Mouse (Mus musculus) cerebellum, adult 2 months (tissue): ENCODE data around the gene Sord. TPM values are rescaled to one million over a fixed set of nuclear protein-coding genes. Genes with fewer than 3 reads are reported as not detected.
A peak's percentile ranks its signal among the peaks of the same experiment; 100 is the strongest.

Source experiments
- DNase-seq, 2 experiments: peaks; one replicate each; pipeline ENCODE4 v3.0.0; 2021
- H3K27ac ChIP-seq: fragments of 200-500 bp; 2 replicates; pipeline ENCODE4 v1.5.1; 2012; ENCODE audit warnings: low read length, control low read depth, inconsistent platforms; ENCODE audit not compliant: insufficient read depth
- H3K27me3 ChIP-seq: fragments of 200-500 bp; 2 replicates; pipeline ENCODE4 v1.6.1; 2012; ENCODE audit warnings: inconsistent platforms, mild to moderate bottlenecking, low read length, moderate library complexity; ENCODE audit not compliant: control insufficient read depth, insufficient read depth
- H3K4me1 ChIP-seq: fragments of 200-500 bp; 2 replicates; pipeline ENCODE4 v1.6.1; 2011; ENCODE audit warnings: low read length; ENCODE audit not compliant: control insufficient read depth, insufficient read depth
- H3K4me3 ChIP-seq: fragments of 200-500 bp; replicated peaks from 2 replicates; pipeline ENCODE3; 2011; ENCODE audit warnings: mild to moderate bottlenecking, low read depth, low read length, control low read depth; ENCODE audit not compliant: insufficient read depth
- CTCF ChIP-seq: fragments of 200-500 bp; IDR thresholded peaks from 2 replicates; pipeline ENCODE4 v1.5.1; 2011; ENCODE audit warnings: low read depth, mild to moderate bottlenecking, control low read depth, low read length, moderate library complexity, borderline replicate concordance; ENCODE audit not compliant: insufficient read depth
- POLR2A ChIP-seq: fragments of 200-500 bp; IDR thresholded peaks from 2 replicates; pipeline ENCODE4 v1.6.1; 2011; ENCODE audit warnings: low read length, control low read depth, borderline replicate concordance; ENCODE audit not compliant: insufficient read depth
- WGBS: fragments of 180-500 bp; shearing (Covaris S2); methylation state at CpG from one replicate; pipeline ENCODE4 v1.1.7; 2018; 5-methylcytosine and 5-hydroxymethylcytosine counted together
- polyA plus RNA-seq: library from polyadenylated mRNA; depleted of rRNA; stranded (reverse); fragments of >200 nt; gene quantifications from 2 replicates; pipeline ENCODE4 v1.2.3, GENCODE M21; 2012; rRNA removed

Sord gene
- 20.3 and 22.9 TPM in 2 replicates for polyA plus RNA-seq

DNA sequence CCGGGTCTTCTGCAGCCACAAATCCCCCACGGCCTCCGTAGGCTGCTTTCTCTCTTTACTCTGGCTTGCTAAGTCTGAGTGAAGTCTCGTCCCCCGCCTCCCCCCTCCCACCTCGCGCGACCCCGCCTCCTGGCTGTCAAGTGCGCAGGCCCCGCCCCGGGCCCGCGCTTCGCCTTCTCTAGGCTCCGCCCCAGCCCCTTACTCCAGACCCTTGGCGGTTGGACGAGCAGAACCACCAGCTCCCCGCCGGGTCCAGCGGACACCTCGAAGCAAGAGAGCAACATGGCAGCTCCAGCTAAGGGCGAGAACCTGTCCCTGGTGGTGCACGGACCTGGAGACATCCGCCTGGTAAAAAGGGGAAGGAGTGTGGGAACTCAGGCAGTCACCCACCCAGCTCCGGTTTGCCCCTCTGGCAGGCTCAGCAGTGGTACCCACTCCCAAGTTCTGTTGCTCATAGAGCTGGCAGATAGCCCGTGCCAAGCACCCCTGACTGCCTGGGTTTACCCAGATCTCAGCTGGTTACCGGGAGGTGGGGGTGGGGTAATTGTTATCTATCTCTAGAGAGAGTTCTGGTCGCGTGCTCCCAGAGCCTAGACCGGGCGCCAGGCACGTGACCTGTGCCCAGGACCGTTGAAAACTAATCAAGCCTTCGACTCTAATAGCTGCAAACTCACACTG, at the start of gene Sord:
Gene Sord, plus strand, starts transcription at position 139 of the 678 bp plus-strand sequence.
- peak within 1 kb of the TSS; percentile 85 for H3K4me3 ChIP-seq
- H3K27ac ChIP-seq = no peak within 1 kb of the TSS
- 2% methylated on average over 35 of the region's 35 CpGs for whole genome bisulfite sequencing
- no peaks in the 10 kb centered on the region for H3K27me3 ChIP-seq
- H3K4me1 ChIP-seq = no peaks in the 10 kb centered on the region
- TF ChIP-seq CTCF (no peak), POLR2A (no peak; the same call in 1 of the 2 replicates)
- DNase-seq = peak; percentile 70 to 74

DNA sequence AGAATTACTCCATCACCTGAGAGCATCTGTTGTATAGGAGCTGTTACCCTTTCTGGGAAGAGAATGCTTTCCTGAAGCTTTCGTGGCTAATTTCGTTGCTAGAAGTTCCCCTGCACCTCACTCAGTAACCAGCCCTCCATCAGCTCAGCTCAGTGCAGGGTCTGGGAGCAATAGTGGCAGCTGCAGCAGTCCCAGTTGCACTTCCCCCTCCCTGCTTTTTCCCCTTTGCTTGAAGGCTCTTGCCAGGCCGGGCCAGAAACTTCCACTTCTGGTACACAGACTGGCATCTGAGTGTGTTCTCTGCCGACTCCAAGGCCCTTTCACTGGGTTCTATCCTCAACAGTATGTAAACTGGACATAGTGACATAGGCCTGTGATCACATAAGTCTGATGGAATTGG, 49.5 kb upstream of the Sord start:
- H3K27ac ChIP-seq = no peak overlapping the region
- no peaks in the 10 kb centered on the region for H3K4me1 ChIP-seq
- 81% methylated on average over 4 of the region's 4 CpGs for WGBS
- no peak for DNase-seq
- H3K27me3 ChIP-seq = no peaks in the 10 kb centered on the region
- H3K4me3 ChIP-seq = no peak overlapping the region
- TF ChIP-seq CTCF (no peak), POLR2A (no peak)

DNA sequence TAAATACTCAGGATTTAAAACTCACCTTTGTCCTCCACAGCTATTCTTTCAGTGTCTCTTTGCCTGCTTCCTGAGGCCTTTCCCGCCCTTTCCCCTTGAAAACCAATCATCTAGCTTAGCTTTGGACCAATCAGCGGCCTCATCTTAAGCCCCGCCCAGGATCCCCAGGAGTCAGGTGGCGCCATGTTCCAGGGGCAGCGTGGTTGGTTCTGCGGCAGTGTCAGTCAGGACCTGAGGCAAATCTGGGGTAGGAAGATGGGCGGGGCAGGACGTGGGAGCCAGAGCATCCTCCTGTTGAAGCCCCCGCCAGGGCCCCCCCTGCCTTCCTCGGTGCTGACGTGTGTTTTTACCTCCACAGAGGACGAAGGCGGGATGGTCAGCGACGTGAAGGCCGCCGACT, 48.4 kb upstream of the Sord start, which contains the start of the genes Patl2 and Terb2:
Gene Patl2, minus strand, starts transcription at position 84 of the 400 bp plus-strand sequence.
Gene Terb2, plus strand, starts transcription at position 167 of the 400 bp plus-strand sequence.
- WGBS = 85% methylated on average over 17 of the region's 17 CpGs
- no peak for DNase-seq
- TF ChIP-seq POLR2A (no peak), CTCF (no peak)
- Histone ChIP-seq H3K4me3 (no peak within 1 kb of the TSS), H3K27me3 (no peaks in the 10 kb centered on the region), H3K27ac (no peak within 1 kb of the TSS), H3K4me1 (no peaks in the 10 kb centered on the region)

DNA sequence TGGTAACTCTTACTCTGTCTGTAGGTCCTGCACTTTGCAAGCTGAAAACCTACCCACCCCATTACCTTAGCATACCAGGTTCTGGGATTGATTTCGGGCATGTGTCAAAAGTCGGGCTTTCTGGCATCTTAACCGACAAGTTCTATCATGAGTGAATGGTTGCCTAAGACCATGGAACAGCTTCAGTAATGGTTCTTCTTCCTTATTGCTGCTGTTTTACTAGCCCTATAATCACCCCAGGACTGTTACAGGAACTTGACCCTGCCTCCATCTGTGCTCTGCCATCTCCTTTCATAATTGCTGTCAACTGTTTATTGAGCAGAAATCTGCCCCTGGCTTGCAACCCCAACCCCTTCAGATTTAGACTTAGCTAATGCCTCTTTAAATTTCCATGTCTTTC, 47.8 kb upstream of the Sord start:
- TF ChIP-seq POLR2A (no peak), CTCF (no peak)
- no peak for DNase-seq
- 96% methylated on average over 3 of the region's 3 CpGs for WGBS
- Histone ChIP-seq H3K27ac (no peak overlapping the region), H3K4me3 (no peak overlapping the region), H3K27me3 (no peaks in the 10 kb centered on the region), H3K4me1 (no peaks in the 10 kb centered on the region)

DNA sequence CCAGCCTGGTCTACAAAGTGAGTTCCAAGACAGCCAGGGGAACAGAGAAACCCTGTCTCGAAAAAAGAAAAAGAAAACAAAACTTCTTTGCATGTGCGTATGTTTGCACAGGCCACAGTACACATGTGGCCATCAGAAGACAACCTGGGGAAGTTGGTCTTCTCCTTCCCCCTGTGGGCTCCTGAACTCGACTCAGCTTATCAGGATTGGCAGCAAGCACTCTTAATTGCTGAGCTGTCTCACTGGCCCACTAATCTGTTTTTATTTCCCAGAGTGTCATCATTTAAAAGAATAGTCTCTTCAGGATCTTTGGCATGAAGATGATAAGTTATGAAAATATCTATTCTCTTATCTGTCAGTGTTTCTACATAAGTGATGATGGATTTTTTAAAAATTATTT, 42.7 kb upstream of the Sord start:
- 79% methylated on average over 3 of the region's 3 CpGs for WGBS
- TF ChIP-seq POLR2A = no peak
- TF ChIP-seq CTCF = no peak

DNA sequence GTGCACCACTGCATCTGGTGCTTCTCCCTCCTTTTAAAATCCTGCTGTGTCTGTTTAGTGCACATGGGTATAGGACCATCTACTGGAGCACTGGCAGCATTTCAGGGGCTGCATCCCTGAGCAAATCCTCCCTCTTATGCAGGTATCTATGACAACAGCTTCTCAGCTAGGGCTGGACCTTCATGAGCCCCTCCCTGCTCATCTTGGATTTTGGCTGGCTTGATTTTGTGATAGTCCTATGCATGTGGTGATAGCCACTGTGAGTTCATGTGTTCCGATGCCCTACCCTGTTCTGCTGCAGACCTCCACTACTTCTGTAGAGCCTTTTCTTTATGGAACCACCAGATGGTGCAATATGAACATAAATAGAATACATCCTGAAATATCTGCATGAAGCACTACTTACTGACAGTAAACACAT, 40.0 kb upstream of the Sord start:
- WGBS = 5% methylated on average over 1 of the region's 1 CpGs
- H3K4me1 ChIP-seq = no peaks in the 10 kb centered on the region
- DNase-seq = peak; percentile 12 to 43
- H3K27me3 ChIP-seq = no peaks in the 10 kb centered on the region
- TF ChIP-seq CTCF = peak; percentile 56
- TF ChIP-seq POLR2A = no peak
- H3K4me3 ChIP-seq = no peak overlapping the region
- H3K27ac ChIP-seq = no peak overlapping the region

More for the DNA sequence above, 42.7 kb upstream of the Sord start:
- H3K27ac ChIP-seq = no peak overlapping the region
- no peaks in the 10 kb centered on the region for H3K4me1 ChIP-seq
- H3K27me3 ChIP-seq = no peaks in the 10 kb centered on the region
- H3K4me3 ChIP-seq = no peak overlapping the region
- DNase-seq = no peak

DNA sequence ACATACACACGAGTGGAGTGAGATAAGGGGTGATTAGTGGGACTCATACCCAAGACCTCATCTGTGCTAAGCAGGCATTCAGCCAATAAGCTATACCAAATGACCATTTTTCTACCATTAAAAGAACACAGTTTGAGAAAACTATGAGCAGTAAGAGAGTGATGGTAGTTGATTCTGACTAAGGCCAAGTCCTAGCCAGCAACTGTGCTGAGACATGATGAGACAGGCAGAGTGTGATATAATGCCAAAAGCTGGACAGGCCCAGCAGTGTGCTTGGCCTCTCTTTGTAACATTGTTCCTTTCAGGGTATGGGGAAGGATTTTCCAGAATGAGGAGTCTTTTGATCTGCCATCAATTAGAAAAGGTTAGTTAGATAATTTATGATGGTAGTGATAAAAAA, 33.0 kb upstream of the Sord start:
- WGBS = 69% methylated on average over 1 of the region's 1 CpGs
- no peaks in the 10 kb centered on the region for H3K4me1 ChIP-seq
- H3K27ac ChIP-seq = no peak overlapping the region
- TF ChIP-seq CTCF = no peak
- TF ChIP-seq POLR2A = no peak
- no peak for DNase-seq
- no peak overlapping the region for H3K4me3 ChIP-seq
- H3K27me3 ChIP-seq = no peaks in the 10 kb centered on the region

DNA sequence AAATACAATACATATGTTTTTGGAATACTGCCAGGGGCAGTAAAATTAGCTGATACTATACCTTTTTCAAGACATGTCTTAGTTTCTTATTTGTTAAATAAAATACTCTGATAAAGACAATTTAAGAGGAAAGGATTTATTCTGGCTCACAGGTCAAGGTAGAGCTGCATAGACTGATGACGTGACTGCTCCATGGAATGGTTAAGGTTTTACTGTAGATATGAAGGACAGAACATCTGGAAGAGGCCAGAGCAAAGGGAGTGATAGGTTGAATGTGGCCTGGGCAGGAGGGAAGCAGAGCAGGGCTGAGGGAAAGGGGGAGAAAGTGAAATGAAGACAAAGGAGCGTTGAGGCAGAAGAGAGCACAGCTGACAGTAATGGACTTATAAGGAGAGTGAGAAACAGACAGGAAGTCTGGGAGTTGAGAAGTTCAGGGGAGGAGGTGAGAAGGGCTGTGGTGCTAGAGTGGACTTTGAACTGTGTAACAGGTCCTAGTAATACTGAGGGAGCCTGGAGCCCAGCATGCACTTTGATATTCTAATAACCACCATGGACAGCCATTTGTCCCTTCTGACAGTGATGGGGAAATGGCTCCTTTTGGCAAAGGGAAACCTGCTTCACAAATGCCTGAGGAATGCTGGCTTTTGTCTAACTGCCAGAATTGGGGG, 28.0 kb upstream of the Sord start:
- H3K4me1 ChIP-seq = no peaks in the 10 kb centered on the region
- DNase-seq = no peak
- no peaks in the 10 kb centered on the region for H3K27me3 ChIP-seq
- H3K4me3 ChIP-seq = no peak overlapping the region
- 72% methylated on average over 2 of the region's 2 CpGs for WGBS
- no peak overlapping the region for H3K27ac ChIP-seq
- TF ChIP-seq CTCF (no peak), POLR2A (no peak)
